Mouse (Mus musculus) C2C12 (cell line): ENCODE data around the gene Cubn.

ENCODE experiments used
- CTCF ChIP-seq: IDR thresholded peaks from one replicate; pipeline ENCODE4 v1.5.1; 2011; ENCODE audit not compliant: control insufficient read depth, insufficient read depth, insufficient read length
- FOSL1 ChIP-seq: IDR thresholded peaks from one replicate; pipeline ENCODE4 v1.8.0; 2011; ENCODE audit warnings: mild to moderate bottlenecking, low read length; ENCODE audit not compliant: poor library complexity, insufficient read depth, severe bottlenecking
- MAX ChIP-seq: IDR thresholded peaks from one replicate; pipeline ENCODE4 v1.6.1; 2011; ENCODE audit warnings: mild to moderate bottlenecking, control low read depth
- MYOD1 ChIP-seq: IDR thresholded peaks from one replicate; pipeline ENCODE4 v1.6.1; 2011; ENCODE audit warnings: low read depth; ENCODE audit not compliant: control insufficient read depth, insufficient read length
- MYOG ChIP-seq: IDR thresholded peaks from one replicate; pipeline ENCODE4 v1.6.1; 2011; ENCODE audit not compliant: control insufficient read depth, insufficient read length; ENCODE audit errors: extremely low read depth
- USF1 ChIP-seq: IDR thresholded peaks from one replicate; pipeline ENCODE4 v1.6.1; 2011; ENCODE audit warnings: low read depth, mild to moderate bottlenecking, control low read depth, moderate library complexity

- no peak for TF ChIP-seq CTCF
- TF ChIP-seq MYOG, result no peak
- no peak for TF ChIP-seq MAX
- no peak for TF ChIP-seq FOSL1
- no peak for TF ChIP-seq USF1
- no peak for TF ChIP-seq MYOD1
Observed at GRCm38 (mm10) chr2:13258606-13259005, 233.0 kb downstream of the Cubn start.
